Mouse (Mus musculus) heart, adult 9 months (tissue): ENCODE measurements at regions not wholly inside any gene's neighbourhood (a gene's known extent, or its start where the extent isn't known, plus 50 kb on each side); places are given as distances from the start of the nearest gene placed in this dataset.

ENCODE experiments used
- DNase-seq, 2 experiments: peaks; one replicate each; pipeline ENCODE4 v3.0.0; 2022; ENCODE audit warnings: low spot score in 2 of 2

GRCm38 (mm10) chr12:39840179-39840578 lies 197.6 kb downstream of the Arl4a start:
- DNase-seq: no peak

GRCm38 (mm10) chr12:39831079-39831478 lies 206.7 kb downstream of the Arl4a start:
- DNase-seq: no peak

- no peak for DNase-seq
These were observed 207.3 kb downstream of the Arl4a start for GRCm38 (mm10) chr12:39830530-39830929.

- DNase-seq: no peak
These were observed 215.2 kb downstream of the Arl4a start for GRCm38 (mm10) chr12:39822671-39823070.

- DNase-seq: no peak
These were observed 236.3 kb downstream of the Arl4a start for GRCm38 (mm10) chr12:39801536-39801935.

- no peak for DNase-seq
These were observed 240.0 kb downstream of the Arl4a start for GRCm38 (mm10) chr12:39797843-39798242.

- no peak for DNase-seq
These were observed 240.9 kb downstream of the Arl4a start for GRCm38 (mm10) chr12:39796939-39797338.

- no peak for DNase-seq
These were observed 252.8 kb downstream of the Arl4a start for GRCm38 (mm10) chr12:39785026-39785425.

GRCm38 (mm10) chr12:39784532-39784931 lies 253.3 kb downstream of the Arl4a start:
- DNase-seq: no peak

- no peak for DNase-seq
These were observed 261.7 kb downstream of the Arl4a start for GRCm38 (mm10) chr12:39776173-39776572.

- no peak for DNase-seq
These were observed 270.8 kb downstream of the Arl4a start for GRCm38 (mm10) chr12:39766988-39767387.

GRCm38 (mm10) chr12:39763529-39763928 lies 274.3 kb downstream of the Arl4a start:
- no peak for DNase-seq

- DNase-seq: no peak
These were observed 275.9 kb downstream of the Arl4a start for GRCm38 (mm10) chr12:39761946-39762345.

- no peak for DNase-seq
These were observed 276.5 kb downstream of the Arl4a start for GRCm38 (mm10) chr12:39761326-39761725.

- DNase-seq: no peak
These were observed 279.9 kb downstream of the Arl4a start for GRCm38 (mm10) chr12:39757975-39758374.

GRCm38 (mm10) chr12:39751850-39752249 lies 286.0 kb downstream of the Arl4a start:
- no peak for DNase-seq

- DNase-seq: no peak
These were observed 295.4 kb downstream of the Arl4a start for GRCm38 (mm10) chr12:39742156-39743063.

GRCm38 (mm10) chr12:39741051-39741847 lies 296.6 kb downstream of the Arl4a start:
- no peak for DNase-seq

GRCm38 (mm10) chr12:39736966-39737365 lies 300.9 kb downstream of the Arl4a start:
- no peak for DNase-seq

- DNase-seq: no peak
These were observed 301.5 kb downstream of the Arl4a start for GRCm38 (mm10) chr12:39736097-39736920.

- no peak for DNase-seq
These were observed 303.6 kb downstream of the Arl4a start for GRCm38 (mm10) chr12:39734176-39734575.

- DNase-seq: no peak
These were observed 306.6 kb downstream of the Arl4a start for GRCm38 (mm10) chr12:39731177-39731576.
